In genomic region chr11:106416331-106416730, GRCm38 (mm10) we compare ENCODE assay signal across 35 mouse cellular contexts. TPM values are rescaled to one million over a fixed set of nuclear protein-coding genes. Genes with fewer than 3 reads are reported as not detected.
DNase-seq lines count a peak whose midpoint lies in the region; ATAC-seq and TF ChIP-seq lines count a peak whose summit lies in the region.
"Had no signal": no experiment of that assay in that cellular context is flagged by ENCODE, and none has a peak within 500 bp of the region (broad histone marks: within the 10 kb centered on the region; RNA-seq: fewer than 3 reads in every experiment).

No protein-coding gene starts in this region.

- intact Hi-C loops in heart, postnatal 25 days (cut with DNase I) = loop anchor here (10.0 kb wide), 1 partner anchor 328 kb away; no protein-coding TSS in a partner anchor

- dilution Hi-C loops in CH12.LX (cut with MboI; ENCODE audit: extremely low pct_ligation_motif_present, extremely low pct_unique_long_range_greater_than_20kb, low sequenced_read_pairs) = no loop called here

- H3K4me3 ChIP-seq in heart, embryonic 14.5 days (ENCODE audit: control insufficient read depth in 1 of 2, insufficient read depth in 1 of 2, low read depth in 1 of 2, low read length in 2 of 2) = no peak overlapping the region
- peak overlapping the region in 1 of 3 experiments; percentile 7 for H3K4me3 ChIP-seq in CH12.LX (replicated peaks in 1 of 3; ENCODE audit: low read depth in 2 of 3, low read length in 2 of 3, poor library complexity in 1 of 3)
- H3K4me3 ChIP-seq: forebrain, embryonic 10.5 days; hindbrain, embryonic 12.5 days; lung, embryonic 15.5 days; midbrain, embryonic 12.5 days had no signal

- H3K9ac ChIP-seq in heart, embryonic 14.5 days (ENCODE audit: low read length) = peak overlapping the region; percentile 22; the same call in 1 of the 2 replicates
- 0 out of 2 replicates have a peak overlapping the region, but pooled peaks have one; percentile 15 for H3K9ac ChIP-seq in CH12.LX (ENCODE audit: insufficient read depth, low read depth)
- H3K9ac ChIP-seq: hindbrain, embryonic 12.5 days; lung, embryonic 15.5 days; midbrain, embryonic 12.5 days had no signal

- H3K9me3 ChIP-seq in heart, embryonic 14.5 days (ENCODE audit: control insufficient read depth, low read length) = no peaks in the 10 kb centered on the region
- no peaks in the 10 kb centered on the region for H3K9me3 ChIP-seq in CH12.LX (replicated peaks; ENCODE audit: low read length)
- H3K9me3 ChIP-seq: forebrain, embryonic 10.5 days; hindbrain, embryonic 12.5 days; lung, embryonic 15.5 days; midbrain, embryonic 12.5 days had no signal

- no peak for DNase-seq in heart, postnatal 25 days (ENCODE audit: low spot score)
- DNase-seq in A20 (ENCODE audit: low read depth, low spot score) (peak; percentile 52), CH12.LX (ENCODE audit: extremely low read depth) (peak; percentile 40)
- DNase-seq in gastrocnemius, postnatal 4 days (ENCODE audit: low spot score in 2 of 2) = no peak
- no peak for DNase-seq in cerebellum, postnatal 4 days (ENCODE audit: low spot score in 2 of 2)
- DNase-seq: adrenal gland, adult 8-10 months; B cell, adult 2 months; cerebellum, adult 2 months; cerebellum, postnatal 14 days; gastrocnemius, postnatal 14 days; heart, adult 18-20 months; heart, postnatal 14 days; kidney, adult 11 months; kidney, postnatal 14 days; layer of hippocampus, adult 9-11 months; liver; spleen, adult 18-20 months; thymus, postnatal 4 days had no signal

- H3K27me3 ChIP-seq in heart, embryonic 14.5 days (ENCODE audit: control insufficient read depth, insufficient read depth, low read length) = no peaks in the 10 kb centered on the region
- H3K27me3 ChIP-seq in CH12.LX (replicated peaks) = no peaks in the 10 kb centered on the region
- H3K27me3 ChIP-seq: hindbrain, embryonic 12.5 days; lung, embryonic 15.5 days; midbrain, embryonic 12.5 days had no signal

- H3K27ac ChIP-seq in heart, embryonic 14.5 days (replicated peaks in 1 of 2; ENCODE audit: control insufficient read depth in 1 of 2, insufficient read depth in 1 of 2, low read depth in 2 of 2, low read length in 2 of 2) = no peak overlapping the region
- peak overlapping the region; percentile 92 for H3K27ac ChIP-seq in CH12.LX (ENCODE audit: insufficient read depth, low read depth)
- H3K27ac ChIP-seq: forebrain, embryonic 10.5 days; hindbrain, embryonic 12.5 days; hindbrain, postnatal 0 days; lung, embryonic 15.5 days; midbrain, embryonic 12.5 days had no signal

- in situ Hi-C loops in CH12.LX (cut with MboI; ENCODE audit: low pct_ligation_motif_present, low pct_unique_long_range_greater_than_20kb, low sequenced_read_pairs) = loop anchor here (5.0 kb wide), 1 partner anchor 66 kb away; no protein-coding TSS in a partner anchor

- TF ChIP-seq POLR2A in CH12.LX (IDR thresholded peaks at IDR 0.05; ENCODE audit: low read depth, low read length) = no peak

- TF ChIP-seq RAD21 in CH12.LX (IDR thresholded peaks at IDR 0.05; ENCODE audit: low read depth, low read length) = no peak

- H3K79me2 ChIP-seq in CH12.LX (replicated peaks; ENCODE audit: control insufficient read depth, extremely low read depth, insufficient read depth, poor library complexity, severe bottlenecking) = peaks cover 9% of the 10 kb centered on the region

- ATAC-seq in heart, embryonic 14.5 days (ENCODE audit: insufficient number of reproducible peaks, insufficient read depth, low FRiP score, low read depth) = no peak
- ATAC-seq in inflammation-experienced regulatory T-cells, adult 6 months = peak; percentile 28
- no peak for ATAC-seq in frontal cortex, adult (ENCODE audit: low TSS enrichment)
- ATAC-seq: forebrain, embryonic 16.5 days; hindbrain, postnatal 0 days had no signal

- no peaks in the 10 kb centered on the region for H3K4me1 ChIP-seq in heart, embryonic 14.5 days (ENCODE audit: control insufficient read depth in 2 of 2, insufficient read depth in 2 of 2, low read length in 2 of 2)
- H3K4me1 ChIP-seq in CH12.LX (ENCODE audit: control insufficient read depth in 1 of 2, insufficient read depth in 2 of 2) = peaks cover 15 to 46% of the 10 kb centered on the region in 2 experiments
- H3K4me1 ChIP-seq: hindbrain, embryonic 12.5 days; lung, embryonic 15.5 days; midbrain, embryonic 12.5 days had no signal

- H3K4me2 ChIP-seq in heart, embryonic 14.5 days (ENCODE audit: low read length) = no peak overlapping the region
- H3K4me2 ChIP-seq in CH12.LX (ENCODE audit: insufficient read depth, low read depth, poor library complexity, severe bottlenecking) = no peak overlapping the region; the same call in 1 of the 2 replicates
- H3K4me2 ChIP-seq: heart, embryonic 11.5 days; hindbrain, embryonic 12.5 days; lung, embryonic 15.5 days; midbrain, embryonic 12.5 days had no signal

- TF ChIP-seq EP300 in CH12.LX (IDR thresholded peaks at IDR 0.05; ENCODE audit: low read length) = peak; percentile 81

- no peak for TF ChIP-seq CTCF in CH12.LX (conservative IDR thresholded peaks at IDR 0.05 in 1 of 2, IDR thresholded peaks at IDR 0.05 in 1 of 2; ENCODE audit: low read depth in 2 of 2, low read length in 2 of 2)

- WGBS in heart, embryonic 14.5 days = 54% methylated on average over 3 of the region's 3 CpGs

- peaks cover 27% of the 10 kb centered on the region for H3K36me3 ChIP-seq in heart, embryonic 14.5 days (ENCODE audit: control insufficient read depth, insufficient read depth, low read length)
- H3K36me3 ChIP-seq in CH12.LX (replicated peaks in 1 of 2; ENCODE audit: control insufficient read depth in 1 of 2, insufficient read depth in 1 of 2, low read length in 1 of 2) = peaks cover 70 to 81% of the 10 kb centered on the region in 2 experiments

TF ChIP-seq in CH12.LX, 34 proteins besides CTCF, POLR2A, EP300 and RAD21 (continues in another document):
- peak; percentile 80 for TF ChIP-seq MAX (IDR thresholded peaks at IDR 0.05; ENCODE audit: low read length)
- TF ChIP-seq USF2 (conservative IDR thresholded peaks at IDR 0.05; ENCODE audit: low read depth, low read length) = no peak
- TF ChIP-seq HCFC1 (IDR thresholded peaks at IDR 0.05; ENCODE audit: low read depth, low read length) = no peak
- no peak for TF ChIP-seq GABPA (IDR thresholded peaks at IDR 0.05; ENCODE audit: insufficient replicate concordance, low read depth, low read length)
- peak; percentile 30; the same call in 1 of the 2 replicates for TF ChIP-seq MAFK (IDR thresholded peaks at IDR 0.05; ENCODE audit: insufficient replicate concordance, low read length)
- TF ChIP-seq IRF4 (IDR thresholded peaks at IDR 0.05; ENCODE audit: low read depth, low read length) = peak; percentile 93
- TF ChIP-seq RCOR1 (conservative IDR thresholded peaks at IDR 0.05; ENCODE audit: low read depth, low read length) = peak; percentile 81; the same call in 1 of the 2 replicates
- TF ChIP-seq E2F4 (IDR thresholded peaks at IDR 0.05; ENCODE audit: insufficient replicate concordance, low read depth, low read length) = no peak
- TF ChIP-seq POLR2AphosphoS2 (IDR thresholded peaks at IDR 0.05; ENCODE audit: low read depth, low read length) = peak; percentile 43; the same call in 1 of the 2 replicates
- peak; percentile 76; the same call in 1 of the 2 replicates for TF ChIP-seq TCF12 (IDR thresholded peaks at IDR 0.05; ENCODE audit: low read depth, low read length)
- peak; percentile 81; the same call in 1 of the 2 replicates for TF ChIP-seq MYC (IDR thresholded peaks at IDR 0.05; ENCODE audit: low read depth, low read length)
- peak; percentile 95 for TF ChIP-seq MXI1 (IDR thresholded peaks at IDR 0.05; ENCODE audit: low read depth, low read length)
- no peak for TF ChIP-seq ZMIZ1 (IDR thresholded peaks at IDR 0.05; ENCODE audit: low read depth, low read length)
- TF ChIP-seq ELF1 (IDR thresholded peaks at IDR 0.05; ENCODE audit: low read depth, low read length) = peak; percentile 62
- peak; percentile 23; the same call in 1 of the 2 replicates for TF ChIP-seq JUND (conservative IDR thresholded peaks at IDR 0.05; ENCODE audit: low read depth, low read length)
- TF ChIP-seq KAT2A (IDR thresholded peaks at IDR 0.05; ENCODE audit: insufficient replicate concordance, low read length) = no peak
- TF ChIP-seq SIN3A (IDR thresholded peaks at IDR 0.05; ENCODE audit: low read length) = peak; percentile 84; the same call in 1 of the 2 replicates
- TF ChIP-seq TBP (conservative IDR thresholded peaks at IDR 0.05; ENCODE audit: low read depth, low read length) = no peak
- TF ChIP-seq USF1 (IDR thresholded peaks at IDR 0.05; ENCODE audit: low read depth, low read length) = no peak
- TF ChIP-seq NRF1 (IDR thresholded peaks at IDR 0.05; ENCODE audit: low read depth, low read length) = no peak
- peak; percentile 95 for TF ChIP-seq BHLHE40 (IDR thresholded peaks at IDR 0.05; ENCODE audit: low read depth, low read length)
- peak; percentile 73 for TF ChIP-seq ZNF384 (IDR thresholded peaks at IDR 0.05; ENCODE audit: low read depth, low read length)
- TF ChIP-seq NELFE (IDR thresholded peaks at IDR 0.05; ENCODE audit: low read depth, low read length) = no peak; the same call in 1 of the 2 replicates
- TF ChIP-seq MAZ (IDR thresholded peaks at IDR 0.05; ENCODE audit: low read depth, low read length) = no peak
- TF ChIP-seq PAX5 (IDR thresholded peaks at IDR 0.05; ENCODE audit: low read length) = no peak
- TF ChIP-seq JUN (IDR thresholded peaks at IDR 0.05; ENCODE audit: insufficient read depth, low read depth, low read length) = peak; percentile 31; the same call in 1 of the 2 replicates
- no peak for TF ChIP-seq ZC3H11A (IDR thresholded peaks at IDR 0.05; ENCODE audit: low read depth, low read length)

RNA-seq across cellular contexts. Expression of gene Icam2, which starts 28.5 kb away (rescaled TPM):
- polyA plus RNA-seq in heart, embryonic 14.5 days (2014; fragmentation: Nextera tagmentation; extraction: Ambion mirVana) = 105 and 108 TPM in 2 replicates
- 10 to 100 TPM; 26.1 to 32.0 TPM for total RNA-seq in heart, postnatal 25 days (2021)
- total RNA-seq in CH12.LX (2012; rRNA removed) = 15.3 and 27.3 TPM in 2 replicates
- total RNA-seq in CH12.LX (2014; rRNA removed) = 40.1 and 44.3 TPM in 2 replicates
- 23.7 and 26.7 TPM in 2 replicates for polyA plus RNA-seq in CH12.LX (2012; ENCODE audit: insufficient read length, low read depth)
- 100 to 1,000 TPM in 2 of 3 experiments, 10 to 100 TPM in 1; 91.8 to 131 (median 125) TPM for polyA plus RNA-seq in inflammation-experienced regulatory T-cells, adult 6 months (2017; shearing (Covaris generic))
- total RNA-seq in gastrocnemius, postnatal 4 days (2021) = 10 to 100 TPM; 18.7 to 19.9 TPM

RNA-seq across cellular contexts. Expression of gene Prr29, which starts 51.1 kb away (rescaled TPM):
- 0.35 TPM in 1 of 2 replicates, not detected in the other for polyA plus RNA-seq in heart, embryonic 14.5 days (2014; fragmentation: Nextera tagmentation; extraction: Ambion mirVana)
- total RNA-seq in heart, postnatal 25 days (2021) = under 1 TPM; 0.73 to 0.95 TPM
- 0.17 TPM in 1 of 2 replicates, not detected in the other for total RNA-seq in CH12.LX (2012; rRNA removed)
- not detected in 2 replicates for total RNA-seq in CH12.LX (2014; rRNA removed)
- 0.21 TPM in 1 of 2 replicates, not detected in the other for polyA plus RNA-seq in CH12.LX (2012; ENCODE audit: insufficient read length, low read depth)
- 1 to 10 TPM in 2 of 3 experiments, under 1 TPM in 1; 0.87 to 2.5 (median 2.3) TPM for polyA plus RNA-seq in inflammation-experienced regulatory T-cells, adult 6 months (2017; shearing (Covaris generic))
- total RNA-seq in gastrocnemius, postnatal 4 days (2021) = 10 to 100 TPM; 13.6 to 18.1 TPM
- total RNA-seq: adrenal gland, postnatal 4 days; hindbrain, postnatal 0 days; left cerebral cortex, postnatal 14 days; megakaryocyte progenitor cell, adult 5-6 weeks had no signal
- polyA plus RNA-seq: embryonic facial prominence, embryonic 11.5 days; forebrain, embryonic 10.5 days; forebrain, embryonic 16.5 days; hindbrain, embryonic 12.5 days; hindbrain, postnatal 0 days; limb, embryonic 11.5 days; liver, embryonic 16.5 days; midbrain, embryonic 12.5 days; neural tube, embryonic 14.5 days had no signal

Comparison
In these comparisons a context has a peak if more than half of its experiments do, and no peak if none do; other contexts are left out.
1. DNase-seq: peak in A20 (single experiment) and CH12.LX (single experiment); none in heart, postnatal 25 days (single experiment), gastrocnemius, postnatal 4 days (0 of 2) and cerebellum, postnatal 4 days (0 of 2).
2. RNA of gene Prr29, which starts 51.1 kb away (total RNA-seq): 13.6 to 18.1 TPM in gastrocnemius, postnatal 4 days; 0.73 to 0.95 TPM in heart, postnatal 25 days and 0.17 TPM in CH12.LX; every median in the first group is over 4 times any median in the second.